Mouse (Mus musculus): ENCODE results near the gene Acadm. TPM values are rescaled to one million over a fixed set of nuclear protein-coding genes. Genes with fewer than 3 reads are reported as not detected.
A peak's percentile ranks its signal among the peaks of the same experiment; 100 is the strongest.

Acadm gene
- polyA plus RNA-seq, 2 experiments, result 42.1 to 57.0 TPM

DNA sequence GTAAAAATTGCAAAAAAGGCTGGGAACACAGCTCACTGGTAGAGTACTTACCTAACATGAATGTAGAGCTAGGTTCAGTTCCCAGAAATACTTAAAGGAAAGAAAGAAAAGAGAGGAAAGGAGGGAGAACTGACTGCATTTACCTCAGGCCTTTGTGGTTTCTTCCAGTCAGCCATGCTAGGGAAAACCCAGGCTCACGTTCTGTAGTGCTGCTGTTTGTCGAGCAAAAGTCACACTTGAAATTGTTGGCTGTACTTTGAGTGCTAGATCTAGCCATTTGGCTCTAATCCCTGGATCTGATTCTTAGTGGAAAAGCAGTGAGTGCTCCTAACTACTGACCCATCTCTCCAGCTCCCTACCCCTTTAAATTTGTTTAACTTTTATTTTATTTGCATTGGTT, 3.7 kb upstream of the Acadm start:
- ATAC-seq (ENCODE audit: insufficient read depth) (no peak), DNase-seq (ENCODE audit: low read depth in 3 of 3, low spot score in 3 of 3) (no peak)
- TF ChIP-seq CTCF (IDR thresholded peaks at IDR 0.05; ENCODE audit: low read depth), result no peak
- TF ChIP-seq EP300 (IDR thresholded peaks at IDR 0.05; ENCODE audit: low read depth), result no peak
- WGBS (ENCODE audit: insufficient replicate concordance), result 47% methylated on average over 2 of the region's 2 CpGs
- no peak overlapping the region for H3K27ac ChIP-seq
- peaks cover 4 to 10% of the 10 kb centered on the region in 2 experiments for H3K4me1 ChIP-seq (replicated peaks; ENCODE audit: control insufficient read depth in 2 of 2, insufficient read depth in 2 of 2, low read length in 1 of 2)
- no peak overlapping the region for H3K4me2 ChIP-seq (ENCODE audit: low read depth)
- H3K27me3 ChIP-seq (ENCODE audit: control insufficient read depth, insufficient read depth, low read length), result no peaks in the 10 kb centered on the region
- no peaks in the 10 kb centered on the region for H3K36me3 ChIP-seq (replicated peaks; ENCODE audit: control insufficient read depth, insufficient read depth, low read depth)
- no peaks in the 10 kb centered on the region for H3K9me3 ChIP-seq (ENCODE audit: control insufficient read depth, low read length)
- no peak overlapping the region for H3K9ac ChIP-seq (replicated peaks)
- H3K4me3 ChIP-seq (ENCODE audit: insufficient read depth in 1 of 2, low read depth in 2 of 2, low read length in 2 of 2), result no peak overlapping the region

GRCm38 (mm10) chr3:153947271-153947670, 2.8 kb upstream of the Acadm start:
- Histone ChIP-seq H3K4me1 (replicated peaks; ENCODE audit: control insufficient read depth in 2 of 2, insufficient read depth in 2 of 2, low read length in 1 of 2) (peaks cover 10 to 12% of the 10 kb centered on the region in 2 experiments), H3K27ac (no peak overlapping the region), H3K9me3 (ENCODE audit: control insufficient read depth, low read length) (no peaks in the 10 kb centered on the region), H3K9ac (replicated peaks) (no peak overlapping the region), H3K27me3 (ENCODE audit: control insufficient read depth, insufficient read depth, low read length) (no peaks in the 10 kb centered on the region), H3K36me3 (replicated peaks; ENCODE audit: control insufficient read depth, insufficient read depth, low read depth) (no peaks in the 10 kb centered on the region), H3K4me2 (ENCODE audit: low read depth) (no peak overlapping the region), H3K4me3 (ENCODE audit: insufficient read depth in 1 of 2, low read depth in 2 of 2, low read length in 2 of 2) (no peak overlapping the region)
- 58% methylated on average over 4 of the region's 4 CpGs for WGBS (ENCODE audit: insufficient replicate concordance)
- TF ChIP-seq EP300 (IDR thresholded peaks at IDR 0.05; ENCODE audit: low read depth) (no peak), CTCF (IDR thresholded peaks at IDR 0.05; ENCODE audit: low read depth) (no peak)
- DNase-seq (ENCODE audit: low read depth in 3 of 3, low spot score in 3 of 3) (no peak), ATAC-seq (ENCODE audit: insufficient read depth) (no peak)

GRCm38 (mm10) chr3:153943901-153944334, 514 bp downstream of the Acadm start:
- Histone ChIP-seq H3K9me3 (ENCODE audit: control insufficient read depth, low read length) (no peaks in the 10 kb centered on the region), H3K36me3 (replicated peaks; ENCODE audit: control insufficient read depth, insufficient read depth, low read depth) (0 out of 2 replicates have a peak, but pooled peaks cover 5% of the 10 kb centered on the region), H3K27me3 (ENCODE audit: control insufficient read depth, insufficient read depth, low read length) (no peaks in the 10 kb centered on the region), H3K4me2 (ENCODE audit: low read depth) (peak overlapping the region; percentile 83), H3K9ac (replicated peaks) (peak overlapping the region; percentile 80), H3K4me3 (ENCODE audit: insufficient read depth in 1 of 2, low read depth in 2 of 2, low read length in 2 of 2) (peak overlapping the region; percentile 72 to 94), H3K27ac (peak overlapping the region; percentile 43), H3K4me1 (replicated peaks; ENCODE audit: control insufficient read depth in 2 of 2, insufficient read depth in 2 of 2, low read length in 1 of 2) (peaks cover 14 to 20% of the 10 kb centered on the region in 2 experiments)
- TF ChIP-seq EP300 (IDR thresholded peaks at IDR 0.05; ENCODE audit: low read depth) (no peak), CTCF (IDR thresholded peaks at IDR 0.05; ENCODE audit: low read depth) (no peak)
- ATAC-seq (ENCODE audit: insufficient read depth) (peak; percentile 57), DNase-seq (ENCODE audit: low read depth in 3 of 3, low spot score in 3 of 3) (peak in 1 of 3 experiments; percentile 27)
- WGBS (ENCODE audit: insufficient replicate concordance), result under 1% methylated on average over 19 of the region's 19 CpGs

DNA sequence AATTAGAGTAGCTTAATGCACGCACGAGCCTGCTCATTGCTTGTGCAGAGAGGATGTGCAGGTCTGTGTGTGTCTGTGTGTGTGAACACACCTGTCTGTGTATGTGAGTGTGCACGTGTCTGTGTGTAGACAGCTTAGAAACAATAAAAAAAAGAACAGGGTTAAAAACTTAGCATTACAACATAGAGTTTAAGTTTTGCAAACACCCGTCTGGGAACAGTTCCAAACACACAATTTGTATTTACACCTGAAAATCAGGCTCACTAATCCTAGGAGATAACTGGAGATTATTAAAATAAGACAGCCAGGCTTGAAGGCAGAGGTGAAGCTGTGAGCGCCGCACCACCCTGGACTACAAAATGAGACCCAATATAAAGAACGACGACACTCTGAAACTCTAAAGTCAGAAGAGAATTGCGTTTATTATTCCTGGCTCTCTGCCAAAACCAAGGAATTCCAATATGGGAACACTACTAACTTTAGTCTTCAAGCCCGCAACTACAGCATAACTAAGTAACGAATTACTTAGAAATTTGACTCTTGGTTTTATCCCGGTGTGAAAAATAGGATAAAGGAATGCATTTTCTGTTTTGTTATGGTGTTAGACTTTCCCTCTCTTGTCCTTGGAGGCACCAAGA, 1.3 kb downstream of the Acadm start:
- H3K4me1 ChIP-seq (replicated peaks; ENCODE audit: control insufficient read depth in 2 of 2, insufficient read depth in 2 of 2, low read length in 1 of 2), result peaks cover 14 to 20% of the 10 kb centered on the region in 2 experiments
- H3K27ac ChIP-seq, result peak overlapping the region; percentile 2; the same call in 1 of the 2 replicates
- no peaks in the 10 kb centered on the region for H3K27me3 ChIP-seq (ENCODE audit: control insufficient read depth, insufficient read depth, low read length)
- DNase-seq (ENCODE audit: low read depth in 3 of 3, low spot score in 3 of 3), result no peak
- no peak for TF ChIP-seq CTCF (IDR thresholded peaks at IDR 0.05; ENCODE audit: low read depth)
- TF ChIP-seq EP300 (IDR thresholded peaks at IDR 0.05; ENCODE audit: low read depth), result no peak
- 0 out of 2 replicates have a peak, but pooled peaks cover 5% of the 10 kb centered on the region for H3K36me3 ChIP-seq (replicated peaks; ENCODE audit: control insufficient read depth, insufficient read depth, low read depth)
- peak overlapping the region; percentile 80 for H3K9ac ChIP-seq (replicated peaks)
- H3K9me3 ChIP-seq (ENCODE audit: control insufficient read depth, low read length), result no peaks in the 10 kb centered on the region
- H3K4me3 ChIP-seq (ENCODE audit: insufficient read depth in 1 of 2, low read depth in 2 of 2, low read length in 2 of 2), result peak overlapping the region in 1 of 2 experiments; percentile 72; a peak in 2 of 4 replicates
- peak overlapping the region; percentile 83 for H3K4me2 ChIP-seq (ENCODE audit: low read depth)
- 55% methylated on average over 12 of the region's 12 CpGs for WGBS (ENCODE audit: insufficient replicate concordance)
- ATAC-seq (ENCODE audit: insufficient read depth), result no peak

DNA sequence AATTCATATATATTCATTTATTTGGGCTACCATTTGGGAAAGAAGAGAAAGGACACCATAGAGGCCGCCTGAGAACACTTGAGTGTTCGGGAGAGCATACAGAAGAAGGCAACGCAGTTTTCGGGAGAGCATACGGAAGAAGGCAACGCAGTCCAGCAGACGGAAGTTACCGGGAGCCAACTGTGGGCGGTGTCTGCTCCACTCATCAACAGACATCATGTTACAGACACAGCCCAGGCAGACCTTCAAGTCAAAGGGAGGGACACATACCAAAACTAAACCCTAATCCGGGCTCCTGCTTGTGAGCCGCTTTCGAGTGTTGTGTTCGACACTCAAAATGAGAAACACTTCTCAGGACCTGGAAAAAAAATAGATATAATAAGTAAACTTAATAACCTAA, 2.8 kb downstream of the Acadm start:
- 85% methylated on average over 13 of the region's 13 CpGs for WGBS (ENCODE audit: insufficient replicate concordance)

More for the DNA sequence above, 2.8 kb downstream of the Acadm start:
- no peak for TF ChIP-seq CTCF (IDR thresholded peaks at IDR 0.05; ENCODE audit: low read depth)
- TF ChIP-seq EP300 (IDR thresholded peaks at IDR 0.05; ENCODE audit: low read depth), result no peak
- DNase-seq (ENCODE audit: low read depth in 3 of 3, low spot score in 3 of 3) (no peak), ATAC-seq (ENCODE audit: insufficient read depth) (no peak)
- Histone ChIP-seq H3K9ac (replicated peaks) (no peak overlapping the region; the same call in 1 of the 2 replicates), H3K27me3 (ENCODE audit: control insufficient read depth, insufficient read depth, low read length) (no peaks in the 10 kb centered on the region), H3K27ac (no peak overlapping the region), H3K36me3 (replicated peaks; ENCODE audit: control insufficient read depth, insufficient read depth, low read depth) (peaks cover 8% of the 10 kb centered on the region), H3K4me1 (replicated peaks; ENCODE audit: control insufficient read depth in 2 of 2, insufficient read depth in 2 of 2, low read length in 1 of 2) (peaks cover 14 to 20% of the 10 kb centered on the region in 2 experiments), H3K4me2 (ENCODE audit: low read depth) (no peak overlapping the region), H3K9me3 (ENCODE audit: control insufficient read depth, low read length) (no peaks in the 10 kb centered on the region), H3K4me3 (ENCODE audit: insufficient read depth in 1 of 2, low read depth in 2 of 2, low read length in 2 of 2) (no peak overlapping the region)

Measured in liver, embryonic 14.5 days (tissue).